In the genomic region with DNA sequence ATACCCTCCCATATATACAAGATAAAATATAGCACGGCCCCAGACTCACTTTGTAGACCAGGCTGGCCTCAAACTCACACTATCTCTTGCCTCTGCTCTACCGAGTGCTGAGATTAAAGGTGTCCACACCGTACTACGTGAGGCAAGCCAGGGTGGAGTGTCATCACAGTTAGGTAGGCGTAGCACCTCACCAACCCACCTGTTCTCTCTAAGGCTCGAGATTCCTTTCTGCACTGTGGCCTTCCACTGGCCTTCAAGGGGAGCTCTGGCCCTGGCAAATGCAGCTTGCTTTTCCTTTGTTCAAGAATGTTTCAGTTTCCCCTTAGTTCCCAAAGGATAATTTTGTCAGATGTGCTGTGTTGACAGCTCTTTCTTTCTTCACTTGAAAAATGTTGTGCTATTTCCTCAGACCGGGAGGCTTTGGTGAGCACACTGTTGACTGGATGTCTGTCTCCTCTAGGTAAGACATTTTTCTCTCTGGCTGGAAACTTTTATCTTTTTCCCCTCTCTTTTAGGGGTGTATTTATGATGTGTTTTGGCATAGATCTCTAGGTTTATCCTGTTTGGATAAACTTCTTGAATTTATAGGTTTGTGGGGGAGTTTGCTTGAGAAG, we compare ENCODE assay signal across 15 mouse cellular contexts. TPM values are rescaled to one million over a fixed set of nuclear protein-coding genes. Genes with fewer than 3 reads are reported as not detected.
DNase-seq lines count a peak whose midpoint lies in the region; ATAC-seq and TF ChIP-seq lines count a peak whose summit lies in the region.
"Had no signal": no experiment of that assay in that cellular context is flagged by ENCODE, and none has a peak within 500 bp of the region (broad histone marks: within the 10 kb centered on the region; RNA-seq: fewer than 3 reads in every experiment).

No protein-coding gene starts in this region.

- TF ChIP-seq CTCF in stomach, postnatal 0 days (IDR thresholded peaks at IDR 0.05; ENCODE audit: low read depth): no peak
- TF ChIP-seq CTCF in left cerebral cortex, adult 2 months (IDR thresholded peaks at IDR 0.05): no peak

- peak overlapping the region; percentile 5; the same call in 1 of the 2 replicates for H3K27ac ChIP-seq in heart, embryonic 13.5 days (replicated peaks)
- H3K27ac ChIP-seq in kidney, embryonic 14.5 days (ENCODE audit: low read depth, low read length): peak overlapping the region; percentile 44; the same call in 1 of the 2 replicates
- peak overlapping the region; percentile 45; the same call in 1 of the 2 replicates for H3K27ac ChIP-seq in stomach, embryonic 14.5 days (ENCODE audit: low read length)
- no peak overlapping the region for H3K27ac ChIP-seq in stomach, postnatal 0 days (replicated peaks)
- H3K27ac ChIP-seq in left cerebral cortex, adult 2 months: no peak overlapping the region; the same call in 1 of the 2 replicates
- H3K27ac ChIP-seq: neural tube, embryonic 12.5 days had no signal

- H3K9ac ChIP-seq in heart, embryonic 13.5 days: no peak overlapping the region
- no peak overlapping the region for H3K9ac ChIP-seq in kidney, embryonic 14.5 days (ENCODE audit: low read depth, low read length)
- no peak overlapping the region for H3K9ac ChIP-seq in stomach, embryonic 14.5 days (replicated peaks; ENCODE audit: low read depth, low read length)
- no peak overlapping the region for H3K9ac ChIP-seq in stomach, postnatal 0 days (ENCODE audit: low read length)
- H3K9ac ChIP-seq: liver, postnatal 0 days; neural tube, embryonic 12.5 days had no signal

- H3K9me3 ChIP-seq in heart, embryonic 13.5 days: no peaks in the 10 kb centered on the region
- no peaks in the 10 kb centered on the region for H3K9me3 ChIP-seq in kidney, embryonic 14.5 days (ENCODE audit: control insufficient read depth, low read length)
- no peaks in the 10 kb centered on the region for H3K9me3 ChIP-seq in stomach, embryonic 14.5 days (ENCODE audit: control insufficient read depth, low read depth, low read length)
- no peaks in the 10 kb centered on the region for H3K9me3 ChIP-seq in stomach, postnatal 0 days (ENCODE audit: control insufficient read depth, low read length)
- H3K9me3 ChIP-seq: neural tube, embryonic 12.5 days had no signal

- WGBS in heart, embryonic 13.5 days: 47% methylated on average over 7 of the region's 7 CpGs
- 64% methylated on average over 7 of the region's 7 CpGs for WGBS in kidney, embryonic 14.5 days
- WGBS in stomach, embryonic 14.5 days: 56% methylated on average over 7 of the region's 7 CpGs
- 67% methylated on average over 7 of the region's 7 CpGs for WGBS in stomach, postnatal 0 days

- no peak for TF ChIP-seq EP300 in stomach, postnatal 0 days (optimal IDR thresholded peaks at IDR 0.05)

- H3K27me3 ChIP-seq in heart, embryonic 13.5 days (replicated peaks): no peaks in the 10 kb centered on the region
- no peaks in the 10 kb centered on the region for H3K27me3 ChIP-seq in kidney, embryonic 14.5 days (ENCODE audit: control insufficient read depth, insufficient read depth, low read length)
- H3K27me3 ChIP-seq in stomach, embryonic 14.5 days (ENCODE audit: control insufficient read depth, insufficient read depth, low read length): no peaks in the 10 kb centered on the region
- H3K27me3 ChIP-seq in stomach, postnatal 0 days (ENCODE audit: control insufficient read depth, insufficient read depth, low read length): no peaks in the 10 kb centered on the region
- H3K27me3 ChIP-seq: neural tube, embryonic 12.5 days had no signal

- no peak overlapping the region for H3K4me3 ChIP-seq in heart, embryonic 13.5 days
- H3K4me3 ChIP-seq in kidney, embryonic 14.5 days (ENCODE audit: low read length): no peak overlapping the region
- H3K4me3 ChIP-seq in stomach, embryonic 14.5 days (ENCODE audit: low read depth, low read length): no peak overlapping the region
- H3K4me3 ChIP-seq in stomach, postnatal 0 days (ENCODE audit: low read depth, low read length): no peak overlapping the region
- no peak overlapping the region for H3K4me3 ChIP-seq in left cerebral cortex, adult 2 months
- H3K4me3 ChIP-seq: neural tube, embryonic 12.5 days had no signal

- no peaks in the 10 kb centered on the region for H3K36me3 ChIP-seq in heart, embryonic 13.5 days
- no peaks in the 10 kb centered on the region for H3K36me3 ChIP-seq in kidney, embryonic 14.5 days (ENCODE audit: control insufficient read depth, insufficient read depth, low read length)
- no peaks in the 10 kb centered on the region for H3K36me3 ChIP-seq in stomach, embryonic 14.5 days (ENCODE audit: control insufficient read depth, insufficient read depth, low read length)
- no peaks in the 10 kb centered on the region for H3K36me3 ChIP-seq in stomach, postnatal 0 days (ENCODE audit: control insufficient read depth, insufficient read depth, low read length)
- H3K36me3 ChIP-seq: neural tube, embryonic 12.5 days had no signal

- intact Hi-C loops in left cerebral cortex, adult 2 months (cut with DNase I): no loop called here

- H3K4me1 ChIP-seq in heart, embryonic 13.5 days: peaks cover 64% of the 10 kb centered on the region
- peaks cover 21% of the 10 kb centered on the region; the same call in 1 of the 2 replicates for H3K4me1 ChIP-seq in kidney, embryonic 14.5 days (ENCODE audit: control insufficient read depth, insufficient read depth, low read length)
- H3K4me1 ChIP-seq in stomach, embryonic 14.5 days (ENCODE audit: control insufficient read depth, insufficient read depth, low read length): peaks cover 7% of the 10 kb centered on the region; the same call in 1 of the 2 replicates
- no peaks in the 10 kb centered on the region; the same call in none of the 2 replicates for H3K4me1 ChIP-seq in stomach, postnatal 0 days (replicated peaks; ENCODE audit: control insufficient read depth, insufficient read depth)
- H3K4me1 ChIP-seq: neural tube, embryonic 12.5 days had no signal

- DNase-seq in heart, postnatal 4 days: no peak
- no peak for DNase-seq in kidney, postnatal 14 days
- no peak for DNase-seq in stomach, postnatal 0 days (ENCODE audit: low spot score)
- DNase-seq in left cerebral cortex, adult 2 months (ENCODE audit: extremely low spot score in 1 of 2, low spot score in 2 of 2): no peak
- DNase-seq: cerebellum, adult 11 months; cerebellum, postnatal 36 days; gastrocnemius, postnatal 36 days; liver, postnatal 0 days; thymus, adult 2 months had no signal

- H3K4me2 ChIP-seq in heart, embryonic 13.5 days: no peak overlapping the region
- no peak overlapping the region for H3K4me2 ChIP-seq in kidney, embryonic 14.5 days (replicated peaks; ENCODE audit: low read depth, low read length)
- no peak overlapping the region for H3K4me2 ChIP-seq in stomach, embryonic 14.5 days (replicated peaks; ENCODE audit: low read depth, low read length)
- no peak overlapping the region for H3K4me2 ChIP-seq in stomach, postnatal 0 days (replicated peaks; ENCODE audit: low read depth)
- H3K4me2 ChIP-seq: neural tube, embryonic 12.5 days had no signal

- no peak for ATAC-seq in heart, embryonic 13.5 days (ENCODE audit: extremely low read depth, insufficient number of reproducible peaks, low FRiP score, low TSS enrichment)
- ATAC-seq in kidney, embryonic 14.5 days (ENCODE audit: low FRiP score, low TSS enrichment): no peak
- ATAC-seq in stomach, embryonic 14.5 days (ENCODE audit: insufficient number of reproducible peaks, insufficient read depth, low FRiP score, low read depth): no peak
- no peak for ATAC-seq in stomach, postnatal 0 days (ENCODE audit: low FRiP score, low TSS enrichment)
- no peak for ATAC-seq in erythroid progenitor cell, adult 5-6 weeks (replicated peaks; ENCODE audit: low FRiP score, poor library complexity, severe bottlenecking)
- ATAC-seq: inflammation-experienced regulatory T-cells, adult 6 months; liver, postnatal 0 days had no signal

RNA-seq across cellular contexts. Expression of a gene that starts 40.9 kb away (rescaled TPM):
- 36.8 and 41.4 TPM in 2 replicates for polyA plus RNA-seq in heart, embryonic 13.5 days (2015; fragmentation: Nextera tagmentation; extraction: Ambion mirVana)
- 100 to 1,000 TPM in 1 of 2 experiments, 10 to 100 TPM in 1; 95.3 to 102 TPM for total RNA-seq in heart, postnatal 4 days (2021)
- polyA plus RNA-seq in kidney, embryonic 14.5 days (2014; fragmentation: Nextera tagmentation; extraction: Ambion mirVana): 35.7 and 64.9 TPM in 2 replicates
- 50.9 and 52.6 TPM in 2 replicates for polyA plus RNA-seq in stomach, embryonic 14.5 days (2014; fragmentation: Nextera tagmentation; extraction: Ambion mirVana)
- 32.7 and 34.6 TPM in 2 replicates for polyA plus RNA-seq in stomach, postnatal 0 days (2015; fragmentation: Nextera tagmentation; extraction: Ambion mirVana)
- 10 to 100 TPM; 36.7 to 36.9 TPM for total RNA-seq in left cerebral cortex, adult 2 months (2021)
- 42.2 and 63.7 TPM in 2 replicates for total RNA-seq in erythroid progenitor cell, adult 5-6 weeks (2015; ENCODE audit: low replicate concordance)
- total RNA-seq in erythroid progenitor cell, adult 5-6 weeks (2017; ENCODE audit: low replicate concordance): 53.3 and 72.6 TPM in 2 replicates

Comparison
In these comparisons a context has a peak if more than half of its experiments do, and no peak if none do; other contexts are left out.
1. H3K27ac ChIP-seq: peak in heart, embryonic 13.5 days (single experiment), kidney, embryonic 14.5 days (single experiment) and stomach, embryonic 14.5 days (single experiment); none in stomach, postnatal 0 days (single experiment) and left cerebral cortex, adult 2 months (single experiment).